Mouse (Mus musculus): ENCODE data around the gene Gm11011. TPM values are rescaled to one million over a fixed set of nuclear protein-coding genes. Genes with fewer than 3 reads are reported as not detected.
A peak's percentile ranks its signal among the peaks of the same experiment; 100 is the strongest.
"Not testable (repeated sequence)": the region's sequence is repeated elsewhere in the genome, so short reads cannot be mapped to it uniquely, and the experiment has no call there.

Gm11011 gene
- not detected in 2 replicates for polyA plus RNA-seq (2015; fragmentation: Nextera tagmentation; extraction: Ambion mirVana)

DNA sequence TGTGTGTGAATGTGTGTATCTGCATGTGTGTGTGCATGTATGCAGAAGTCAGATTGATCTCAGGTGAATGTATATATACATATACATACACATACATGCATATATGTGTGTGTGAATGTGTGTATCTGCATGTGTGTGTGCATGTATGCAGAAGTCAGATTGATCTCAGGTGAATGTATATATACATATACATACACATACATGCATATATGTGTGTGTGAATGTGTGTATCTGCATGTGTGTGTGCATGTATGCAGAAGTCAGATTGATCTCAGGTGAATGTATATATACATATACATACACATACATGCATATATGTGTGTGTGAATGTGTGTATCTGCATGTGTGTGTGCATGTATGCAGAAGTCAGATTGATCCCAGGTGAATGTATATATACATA lies at the start of gene Gm11011:
TSS of gene Gm11011 (minus strand) at position 101 of the 400 bp plus-strand sequence.
- not testable (repeated sequence) for ATAC-seq (ENCODE audit: insufficient read depth, low FRiP score, low read depth); H3K27ac ChIP-seq; H3K4me2 ChIP-seq; H3K9ac ChIP-seq; H3K36me3 ChIP-seq; H3K4me1 ChIP-seq; H3K4me3 ChIP-seq (replicated peaks); H3K9me3 ChIP-seq; H3K27me3 ChIP-seq (replicated peaks)

DNA sequence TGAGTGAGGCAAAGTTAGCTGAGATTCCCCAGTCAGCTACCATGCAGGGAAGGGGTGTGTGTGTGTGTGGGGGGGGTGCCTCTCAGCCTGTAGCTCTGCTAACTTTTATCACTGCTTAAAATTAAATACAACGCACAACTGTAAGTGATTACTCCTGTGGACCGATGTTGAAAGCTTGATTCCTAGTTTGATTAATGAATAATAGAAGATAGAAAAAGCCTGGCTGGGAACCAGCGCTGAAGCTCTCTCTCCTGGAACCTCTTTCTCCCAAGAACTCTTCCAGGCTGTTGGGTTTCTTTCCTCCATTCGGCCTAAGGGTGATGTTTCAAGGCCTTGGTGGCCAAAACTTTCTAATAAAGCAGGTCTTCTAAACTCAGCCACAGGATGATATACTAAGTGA lies 48.9 kb upstream of the Gm11011 start:
- 30% methylated on average over 4 of the region's 4 CpGs for WGBS
- no peak overlapping the region for H3K9ac ChIP-seq

DNA sequence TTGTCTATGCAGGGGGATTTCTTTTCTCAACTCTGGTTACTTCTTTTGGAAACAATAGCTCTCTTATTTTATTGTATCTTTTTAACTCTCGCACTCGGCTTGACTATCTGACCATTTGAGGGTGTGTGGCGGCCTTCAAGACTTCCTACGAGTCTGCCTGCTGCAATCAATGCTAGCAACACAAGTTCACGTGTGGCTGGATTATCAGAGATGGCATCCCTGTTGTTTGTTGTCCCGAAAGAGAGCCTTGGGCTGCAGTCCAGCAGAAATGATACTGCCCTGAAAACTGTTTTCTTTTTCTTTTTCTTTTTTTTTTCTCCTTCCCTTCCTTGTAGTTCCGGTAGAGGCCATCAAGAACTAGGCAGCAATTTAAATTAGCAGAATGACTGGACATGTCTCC lies 47.9 kb upstream of the Gm11011 start:
- no peak for ATAC-seq (ENCODE audit: insufficient read depth, low FRiP score, low read depth)
- 14% methylated on average over 7 of the region's 7 CpGs for WGBS

More for the DNA sequence above, 48.9 kb upstream of the Gm11011 start:
- Histone ChIP-seq H3K9me3 (no peaks in the 10 kb centered on the region), H3K4me3 (replicated peaks) (peak overlapping the region; percentile 64), H3K4me2 (peak overlapping the region; percentile 70), H3K4me1 (peaks cover 8% of the 10 kb centered on the region; the same call in 1 of the 2 replicates), H3K27me3 (replicated peaks) (no peaks in the 10 kb centered on the region), H3K36me3 (no peaks in the 10 kb centered on the region), H3K27ac (peak overlapping the region; percentile 52)
- ATAC-seq (ENCODE audit: insufficient read depth, low FRiP score, low read depth): no peak

DNA sequence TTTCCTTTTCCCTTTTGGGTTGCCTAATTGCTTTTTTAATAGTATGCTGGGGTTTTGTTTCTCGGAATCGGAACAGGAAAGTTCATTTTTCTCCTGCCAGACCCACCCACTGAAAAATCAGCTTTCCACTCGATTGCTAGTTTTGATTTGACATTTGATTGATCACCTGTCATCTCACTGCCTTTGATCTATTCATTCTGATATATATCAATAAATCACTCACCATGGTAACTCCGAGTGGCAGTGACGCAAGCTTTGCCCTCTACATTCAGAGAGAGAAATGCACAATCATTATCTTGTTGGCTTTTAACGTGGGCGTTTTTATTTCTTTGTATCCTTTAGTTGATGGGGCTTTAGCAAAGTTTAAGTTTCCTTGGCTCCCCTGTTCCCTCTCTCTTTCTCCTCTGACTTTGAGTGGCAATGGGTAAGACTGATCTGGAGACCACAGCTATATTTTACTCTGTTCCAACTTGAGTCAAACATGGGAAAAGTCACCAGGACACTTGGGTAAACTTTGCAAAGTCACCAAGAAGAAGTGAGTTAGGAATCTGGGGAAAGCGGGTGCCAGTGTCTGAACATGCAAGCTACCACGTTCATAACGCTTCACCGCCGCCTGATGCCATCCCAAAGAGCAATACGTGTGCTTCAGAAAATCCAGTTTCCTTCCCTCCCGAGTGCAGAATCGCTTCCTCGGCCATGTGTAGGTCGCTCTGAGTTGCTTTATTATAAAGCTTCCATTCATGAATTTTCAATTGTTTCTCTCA lies 47.3 kb upstream of the Gm11011 start:
- no peaks in the 10 kb centered on the region for H3K9me3 ChIP-seq

More for the DNA sequence above, 47.9 kb upstream of the Gm11011 start:
- peak overlapping the region; percentile 27; the same call in 1 of the 2 replicates for H3K9ac ChIP-seq
- no peaks in the 10 kb centered on the region for H3K27me3 ChIP-seq (replicated peaks)
- no peaks in the 10 kb centered on the region for H3K9me3 ChIP-seq
- peak overlapping the region; percentile 92 for H3K27ac ChIP-seq
- peak overlapping the region; percentile 64 for H3K4me3 ChIP-seq (replicated peaks)
- peaks cover 4% of the 10 kb centered on the region; the same call in 1 of the 2 replicates for H3K4me1 ChIP-seq
- peak overlapping the region; percentile 70 for H3K4me2 ChIP-seq
- H3K36me3 ChIP-seq: no peaks in the 10 kb centered on the region

DNA sequence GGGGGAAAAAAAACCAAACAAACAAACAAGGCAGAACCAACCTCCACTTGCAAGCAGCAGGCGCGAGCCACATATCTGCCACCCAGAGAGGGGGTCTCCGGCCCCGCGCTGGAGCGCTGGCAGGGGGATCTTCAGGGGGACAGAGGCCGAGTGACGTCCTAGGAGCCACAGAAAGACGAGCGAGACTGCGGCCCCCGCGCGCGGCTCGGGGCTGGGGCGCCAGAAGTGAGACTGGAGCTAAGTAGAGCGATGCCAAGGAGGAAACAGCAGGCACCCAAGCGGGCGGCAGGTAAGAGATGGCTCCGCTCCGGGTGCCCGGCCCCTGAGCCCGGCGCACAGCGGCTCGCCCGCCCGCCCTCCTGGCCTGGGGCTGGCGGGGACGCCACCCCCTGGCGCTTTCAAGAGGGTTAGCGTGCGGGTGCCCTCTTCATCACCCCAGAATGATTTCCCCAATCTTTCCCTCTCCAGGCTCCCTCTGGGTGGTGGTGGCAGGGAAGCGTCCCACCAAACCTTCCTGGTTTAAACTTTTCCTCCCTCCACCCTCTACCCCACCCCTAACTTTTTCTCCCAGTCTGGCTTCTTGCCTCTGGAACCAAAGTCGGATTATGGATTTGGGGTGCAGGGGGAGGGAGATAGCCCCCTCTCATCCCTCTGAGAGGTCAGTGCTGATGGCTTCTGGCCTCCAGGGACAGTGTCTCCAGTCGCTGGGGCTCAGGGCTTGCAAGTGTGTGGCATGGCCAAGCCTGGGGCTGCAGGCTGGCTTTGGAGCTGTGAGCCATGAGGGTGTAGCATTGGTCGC lies 46.1 kb upstream of the Gm11011 start:
- ATAC-seq (ENCODE audit: insufficient read depth, low FRiP score, low read depth): peak; percentile 19; the same call in 1 of the 2 replicates
- H3K4me2 ChIP-seq: peak overlapping the region; percentile 70
- H3K4me3 ChIP-seq (replicated peaks): peak overlapping the region; percentile 64
- under 1% methylated on average over 38 of the region's 38 CpGs for WGBS
- H3K27me3 ChIP-seq (replicated peaks): no peaks in the 10 kb centered on the region
- H3K9ac ChIP-seq: peak overlapping the region; percentile 57
- no peaks in the 10 kb centered on the region for H3K9me3 ChIP-seq
- H3K4me1 ChIP-seq: peaks cover 4% of the 10 kb centered on the region; the same call in 1 of the 2 replicates
- H3K36me3 ChIP-seq: no peaks in the 10 kb centered on the region
- peak overlapping the region; percentile 92 for H3K27ac ChIP-seq

More for the DNA sequence above, 47.3 kb upstream of the Gm11011 start:
- H3K4me2 ChIP-seq: peak overlapping the region; percentile 70
- no peak for ATAC-seq (ENCODE audit: insufficient read depth, low FRiP score, low read depth)
- no peaks in the 10 kb centered on the region for H3K27me3 ChIP-seq (replicated peaks)
- H3K4me3 ChIP-seq (replicated peaks): peak overlapping the region; percentile 64
- H3K9ac ChIP-seq: peak overlapping the region; percentile 57; the same call in 1 of the 2 replicates
- 19% methylated on average over 17 of the region's 17 CpGs for WGBS
- peaks cover 4% of the 10 kb centered on the region; the same call in 1 of the 2 replicates for H3K4me1 ChIP-seq
- no peaks in the 10 kb centered on the region for H3K36me3 ChIP-seq
- peak overlapping the region; percentile 92 for H3K27ac ChIP-seq

DNA sequence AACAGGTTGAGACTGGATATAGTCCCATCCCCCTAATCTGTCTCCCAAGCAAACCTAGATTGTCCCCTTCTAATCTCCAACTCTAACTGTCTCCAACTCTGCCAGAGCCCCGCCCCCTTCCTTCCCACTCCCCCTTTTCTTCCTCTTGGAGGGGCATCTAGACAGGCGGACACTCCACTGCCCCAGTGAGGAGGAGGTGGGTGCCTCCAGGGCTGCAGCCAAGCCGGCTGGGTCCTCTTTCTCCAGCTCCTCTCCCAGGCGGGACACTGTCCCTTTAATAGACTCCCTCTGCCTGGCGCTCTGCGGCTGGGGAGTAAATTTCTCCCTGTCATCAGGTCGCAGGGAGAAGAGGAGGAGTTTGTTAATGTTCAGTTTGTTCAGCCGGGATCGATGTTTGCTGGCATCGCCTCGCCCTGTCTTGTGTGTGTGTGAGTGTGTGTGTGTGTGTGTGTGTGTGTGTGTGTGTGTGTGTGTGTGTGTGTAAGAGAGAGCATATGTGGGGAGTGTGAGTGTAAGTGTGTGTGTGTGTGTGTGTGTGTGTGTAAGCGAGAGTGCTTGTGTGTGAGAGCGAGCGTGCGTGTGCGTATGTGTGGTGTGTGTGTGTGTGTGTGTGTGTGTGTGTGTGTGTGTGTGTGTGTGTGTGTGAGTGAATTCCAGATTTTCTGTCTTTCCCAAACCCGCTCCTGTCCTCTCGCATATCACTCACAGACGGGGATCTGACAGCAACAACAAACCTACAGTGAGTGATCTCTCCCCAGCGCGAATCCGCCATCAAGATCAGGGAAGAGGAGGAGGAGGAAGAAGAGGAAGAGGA lies 45.0 kb upstream of the Gm11011 start, which contains the start of gene Tshz2:
TSS of gene Tshz2 (plus strand) at position 676 of the 814 bp plus-strand sequence.
- Histone ChIP-seq H3K4me2 (peak within 1 kb of the TSS; percentile 70), H3K36me3 (no peaks in the 10 kb centered on the region), H3K4me3 (replicated peaks) (peak within 1 kb of the TSS; percentile 64), H3K27ac (peak within 1 kb of the TSS; percentile 92), H3K9ac (peak within 1 kb of the TSS; percentile 57), H3K27me3 (replicated peaks) (no peaks in the 10 kb centered on the region), H3K9me3 (no peaks in the 10 kb centered on the region), H3K4me1 (peaks cover 4% of the 10 kb centered on the region; the same call in 1 of the 2 replicates)
- peak; percentile 72 for ATAC-seq (ENCODE audit: insufficient read depth, low FRiP score, low read depth)
- 2% methylated on average over 18 of the region's 22 CpGs for WGBS

DNA sequence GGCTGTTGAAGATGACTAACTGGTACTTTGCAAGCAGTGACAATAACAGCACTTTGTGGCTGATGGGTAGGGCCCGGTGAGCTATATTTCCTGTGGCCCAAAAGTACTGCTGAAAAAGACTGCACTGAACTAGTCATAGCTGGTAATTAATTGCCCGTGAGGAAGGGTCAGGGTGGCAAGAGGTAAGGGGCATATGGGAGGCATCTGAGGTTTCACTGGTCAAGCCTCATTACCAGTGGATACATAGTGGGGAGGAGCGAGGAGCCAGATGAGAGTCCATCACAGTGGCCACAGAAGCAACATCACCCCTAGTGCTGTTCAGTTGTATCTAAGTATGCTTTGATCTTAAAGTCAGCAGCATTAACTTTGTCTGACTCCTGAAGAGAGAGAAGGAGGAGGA lies 42.5 kb upstream of the Gm11011 start:
- WGBS: 84% methylated on average over 3 of the region's 3 CpGs
- Histone ChIP-seq H3K27me3 (replicated peaks) (no peaks in the 10 kb centered on the region), H3K9ac (no peak overlapping the region), H3K27ac (no peak overlapping the region), H3K36me3 (no peaks in the 10 kb centered on the region), H3K4me2 (no peak overlapping the region), H3K9me3 (no peaks in the 10 kb centered on the region), H3K4me3 (replicated peaks) (no peak overlapping the region), H3K4me1 (peaks cover 4% of the 10 kb centered on the region; the same call in 1 of the 2 replicates)
- no peak for ATAC-seq (ENCODE audit: insufficient read depth, low FRiP score, low read depth)

DNA sequence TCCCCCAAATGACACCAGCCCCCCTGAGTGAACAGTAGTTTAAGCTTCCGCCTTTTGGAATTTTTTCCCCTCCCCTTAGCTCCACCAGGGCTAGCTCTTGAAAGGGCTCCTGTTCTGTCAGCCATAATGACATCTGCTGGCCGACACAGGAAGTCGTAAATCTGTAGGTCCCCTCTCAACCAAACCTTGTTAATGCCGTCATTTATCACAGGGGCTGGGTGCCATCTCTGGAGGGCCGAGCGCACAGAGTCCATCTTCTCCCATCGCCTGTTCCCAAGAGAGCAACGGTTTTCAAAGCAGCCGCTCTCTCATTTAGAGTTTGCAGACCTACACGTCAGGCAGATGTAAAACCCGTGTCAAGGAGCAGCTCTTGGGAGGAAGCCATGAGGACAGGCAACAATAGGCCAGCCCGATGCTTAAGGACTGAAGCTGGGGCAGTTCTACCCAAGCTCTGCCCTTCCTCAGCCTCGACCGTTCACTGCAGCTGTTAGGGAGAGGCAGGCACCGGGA lies 33.7 kb upstream of the Gm11011 start:
- H3K4me2 ChIP-seq: peak overlapping the region; percentile 44
- 21% methylated on average over 15 of the region's 15 CpGs for WGBS

DNA sequence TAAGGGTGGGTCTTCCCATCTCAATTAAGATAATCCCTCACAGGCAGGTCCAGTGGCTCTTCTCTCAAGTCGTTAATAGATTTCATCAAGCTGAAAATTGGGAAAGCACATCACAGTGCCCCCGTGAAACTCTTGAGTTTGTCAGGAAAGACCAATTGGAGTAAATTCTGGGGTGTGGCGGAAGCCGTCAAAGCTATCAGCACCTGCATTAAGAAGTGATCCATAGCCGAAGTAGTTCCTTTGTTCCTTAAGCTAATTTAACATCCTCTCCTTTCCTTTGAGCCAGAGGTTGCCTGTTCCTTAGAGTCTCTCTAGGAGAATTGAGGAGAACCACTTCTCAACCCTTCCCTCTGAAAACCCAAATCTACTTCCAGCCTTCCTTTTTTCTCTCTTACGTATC lies 28.5 kb upstream of the Gm11011 start:
- no peak overlapping the region for H3K9ac ChIP-seq
- H3K27me3 ChIP-seq (replicated peaks): no peaks in the 10 kb centered on the region
- no peaks in the 10 kb centered on the region for H3K36me3 ChIP-seq
- WGBS: 79% methylated on average over 6 of the region's 6 CpGs
- H3K27ac ChIP-seq: no peak overlapping the region
- no peak overlapping the region for H3K4me3 ChIP-seq (replicated peaks)
- H3K9me3 ChIP-seq: no peaks in the 10 kb centered on the region
- H3K4me1 ChIP-seq: 0 out of 2 replicates have a peak, but pooled peaks cover 6% of the 10 kb centered on the region
- no peak for ATAC-seq (ENCODE audit: insufficient read depth, low FRiP score, low read depth)
- H3K4me2 ChIP-seq: no peak overlapping the region

More for the DNA sequence above, 33.7 kb upstream of the Gm11011 start:
- peak; percentile 71 for ATAC-seq (ENCODE audit: insufficient read depth, low FRiP score, low read depth)
- no peaks in the 10 kb centered on the region for H3K9me3 ChIP-seq
- peak overlapping the region; percentile 23 for H3K27ac ChIP-seq
- no peak overlapping the region for H3K9ac ChIP-seq
- H3K36me3 ChIP-seq: no peaks in the 10 kb centered on the region
- H3K27me3 ChIP-seq (replicated peaks): no peaks in the 10 kb centered on the region
- peak overlapping the region; percentile 1 for H3K4me3 ChIP-seq (replicated peaks)
- peaks cover 5% of the 10 kb centered on the region for H3K4me1 ChIP-seq

DNA sequence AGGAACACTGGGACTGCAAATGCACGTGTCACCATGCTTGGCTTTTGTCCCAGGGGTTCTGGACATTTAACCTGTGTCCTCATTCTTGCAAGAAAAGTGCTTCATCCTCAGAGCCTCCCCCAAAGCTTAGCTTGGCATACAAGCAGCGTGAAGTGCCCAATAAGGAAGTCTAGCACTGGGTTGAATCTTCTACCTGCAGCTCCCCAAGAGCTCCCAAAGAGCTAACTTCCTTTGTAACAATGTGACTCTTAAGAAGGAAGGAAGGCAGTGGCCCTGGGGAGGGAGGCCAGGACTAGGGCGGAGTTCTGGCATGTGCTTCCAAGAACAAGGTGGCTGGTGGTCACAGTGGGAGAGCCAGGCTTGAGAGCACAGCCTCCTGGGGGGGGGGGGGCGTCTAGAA lies 27.1 kb upstream of the Gm11011 start:
- no peak overlapping the region for H3K4me3 ChIP-seq (replicated peaks)
- H3K4me2 ChIP-seq: no peak overlapping the region
- no peaks in the 10 kb centered on the region for H3K36me3 ChIP-seq
- no peak for ATAC-seq (ENCODE audit: insufficient read depth, low FRiP score, low read depth)
- H3K27me3 ChIP-seq (replicated peaks): no peaks in the 10 kb centered on the region
- WGBS: 48% methylated on average over 4 of the region's 4 CpGs
- H3K9ac ChIP-seq: no peak overlapping the region
- no peak overlapping the region for H3K27ac ChIP-seq
- no peaks in the 10 kb centered on the region for H3K9me3 ChIP-seq
- 0 out of 2 replicates have a peak, but pooled peaks cover 9% of the 10 kb centered on the region for H3K4me1 ChIP-seq

DNA sequence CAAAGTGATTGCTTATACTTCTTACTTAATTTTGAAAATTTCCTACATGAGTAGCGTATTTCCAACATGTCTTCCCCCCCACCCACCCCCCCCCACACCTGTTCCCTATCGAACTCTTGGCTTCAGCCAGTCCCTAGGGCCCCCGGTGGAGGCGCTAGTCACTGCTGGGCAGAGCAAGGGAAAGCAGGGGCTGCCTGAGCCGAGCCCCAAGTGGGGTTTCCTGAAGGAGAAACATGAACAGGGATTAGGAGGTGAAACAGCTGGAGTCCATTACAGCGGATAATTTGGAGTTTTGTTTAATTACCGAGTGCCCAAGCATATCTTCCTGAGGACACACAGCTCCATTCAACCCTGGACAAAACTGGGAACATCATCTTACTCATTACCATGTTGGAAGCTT lies 24.0 kb upstream of the Gm11011 start:
- no peak overlapping the region for H3K4me2 ChIP-seq
- no peak for ATAC-seq (ENCODE audit: insufficient read depth, low FRiP score, low read depth)
- H3K4me1 ChIP-seq: peaks cover 14% of the 10 kb centered on the region; the same call in 1 of the 2 replicates
- no peaks in the 10 kb centered on the region for H3K9me3 ChIP-seq
- no peak overlapping the region for H3K4me3 ChIP-seq (replicated peaks)
- H3K9ac ChIP-seq: no peak overlapping the region
- H3K27ac ChIP-seq: no peak overlapping the region
- no peaks in the 10 kb centered on the region for H3K36me3 ChIP-seq
- no peaks in the 10 kb centered on the region for H3K27me3 ChIP-seq (replicated peaks)
- 41% methylated on average over 7 of the region's 7 CpGs for WGBS

Data from stomach, embryonic 15.5 days (tissue).